Mouse (Mus musculus) olfactory bulb, adult 2 months (tissue): Measurements from ENCODE around the gene Gm49380. TPM values are rescaled to one million over a fixed set of nuclear protein-coding genes. Genes with fewer than 3 reads are reported as not detected.

Experiments used
- H3K27ac ChIP-seq: fragments of 200-500 bp; 2 replicates; pipeline ENCODE4 v1.5.1; 2012; ENCODE audit warnings: low read depth, low read length; ENCODE audit not compliant: insufficient read depth
- H3K4me1 ChIP-seq: fragments of 200-500 bp; 2 replicates; pipeline ENCODE4 v1.6.1; 2012; ENCODE audit warnings: low read length; ENCODE audit not compliant: control insufficient read depth, insufficient read depth
- H3K4me3 ChIP-seq: fragments of 200-500 bp; 2 replicates; pipeline ENCODE4 v1.5.1; 2012; ENCODE audit warnings: mild to moderate bottlenecking, low read depth, low read length, moderate library complexity; ENCODE audit not compliant: insufficient read depth
- CTCF ChIP-seq: fragments of 200-500 bp; IDR thresholded peaks from 2 replicates; pipeline ENCODE4 v1.5.1; 2012; ENCODE audit warnings: low read depth, mild to moderate bottlenecking, low read length, moderate library complexity; ENCODE audit not compliant: insufficient read depth
- POLR2A ChIP-seq: fragments of 200-500 bp; IDR thresholded peaks from 2 replicates; pipeline ENCODE4 v1.6.1; 2012; ENCODE audit warnings: mild to moderate bottlenecking, low read depth, low read length, moderate library complexity; ENCODE audit not compliant: insufficient read depth
- WGBS: fragments of 180-500 bp; shearing (Covaris S2); methylation state at CpG from one replicate; pipeline ENCODE4 v1.1.7; 2018; 5-methylcytosine and 5-hydroxymethylcytosine counted together
- polyA plus RNA-seq: library from polyadenylated mRNA; stranded (reverse); fragments of >200 nt; gene quantifications from 2 replicates; pipeline ENCODE4 v1.2.4, GENCODE M21; 2012; ENCODE audit warnings: low replicate concordance; ENCODE audit not compliant: missing spikeins, insufficient read depth, insufficient read length

Gm49380 gene
- polyA plus RNA-seq, 1 experiment, result not detected

DNA sequence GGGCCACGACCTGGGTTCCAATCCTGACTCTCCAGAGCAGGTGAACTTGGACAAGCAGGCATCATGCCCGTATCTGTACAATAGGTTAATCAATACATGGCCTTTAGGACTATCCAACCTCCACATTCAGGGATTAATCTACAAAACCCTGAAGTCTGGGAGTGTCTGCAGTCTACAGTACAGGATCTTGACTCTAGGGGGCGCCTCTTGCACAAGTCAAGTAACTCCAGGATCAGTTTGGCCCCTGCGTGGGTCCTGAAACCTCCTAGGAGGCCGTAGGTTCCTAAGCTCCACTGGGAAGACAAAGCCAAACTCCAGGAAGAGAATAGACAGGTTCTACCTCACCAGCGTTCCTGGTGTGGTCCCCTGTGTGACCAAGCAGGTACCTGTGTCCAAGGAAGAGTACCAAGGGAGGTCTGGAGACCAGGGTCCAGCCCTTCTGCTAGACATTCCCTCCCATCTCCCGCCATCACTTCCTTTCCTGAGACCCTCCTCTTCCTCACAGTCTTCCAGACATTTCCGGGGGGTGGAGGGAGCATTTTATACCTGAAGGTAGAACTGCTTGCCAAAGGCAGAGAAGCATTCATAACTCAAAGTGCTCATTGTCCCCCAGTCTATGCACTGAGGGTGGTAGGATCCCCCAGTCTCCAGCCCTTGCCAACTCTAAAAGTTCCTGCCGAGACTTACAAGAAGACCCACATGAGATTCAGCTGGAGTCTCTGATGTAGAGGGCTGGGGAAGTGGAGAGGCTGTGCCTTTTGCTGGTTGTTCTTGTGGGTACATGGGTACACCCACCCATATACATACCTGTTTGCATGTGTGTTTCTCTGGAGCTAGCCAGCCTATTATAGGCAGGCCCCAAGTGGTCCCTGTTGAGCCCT is 38.7 kb downstream of the Gm49380 start:
- H3K27ac ChIP-seq, result no peak overlapping the region
- no peak overlapping the region for H3K4me3 ChIP-seq
- TF ChIP-seq POLR2A (no peak), CTCF (0 out of 2 replicates have a peak, but pooled peaks have one; percentile 26)
- 70% methylated on average over 9 of the region's 9 CpGs for WGBS
- H3K4me1 ChIP-seq, result peaks cover 51% of the 10 kb centered on the region

DNA sequence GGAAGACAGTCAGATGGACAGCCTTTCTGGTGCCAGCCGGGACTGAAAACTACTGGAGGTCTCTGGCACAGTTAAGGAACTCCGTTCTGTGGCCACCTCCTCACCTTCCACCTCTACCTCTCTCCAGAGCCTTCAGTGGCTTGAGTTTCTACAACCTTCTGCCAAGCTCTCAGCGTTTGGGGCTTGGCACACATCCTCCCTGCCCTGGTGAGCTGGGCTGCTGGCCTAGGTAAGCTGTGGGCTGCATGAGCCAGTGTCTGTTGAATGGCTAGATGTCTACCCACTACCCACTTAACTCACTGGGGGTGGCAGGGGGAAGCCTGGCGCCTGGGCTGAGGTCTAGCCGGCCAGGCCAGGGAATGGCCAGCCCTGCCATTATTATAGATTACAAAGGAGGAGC is 40.2 kb downstream of the Gm49380 start:
- Histone ChIP-seq H3K27ac (peak overlapping the region; percentile 67; the same call in 1 of the 2 replicates), H3K4me1 (peaks cover 38% of the 10 kb centered on the region), H3K4me3 (no peak overlapping the region)
- TF ChIP-seq POLR2A (no peak), CTCF (no peak)
- WGBS, result 58% methylated on average over 5 of the region's 5 CpGs

DNA sequence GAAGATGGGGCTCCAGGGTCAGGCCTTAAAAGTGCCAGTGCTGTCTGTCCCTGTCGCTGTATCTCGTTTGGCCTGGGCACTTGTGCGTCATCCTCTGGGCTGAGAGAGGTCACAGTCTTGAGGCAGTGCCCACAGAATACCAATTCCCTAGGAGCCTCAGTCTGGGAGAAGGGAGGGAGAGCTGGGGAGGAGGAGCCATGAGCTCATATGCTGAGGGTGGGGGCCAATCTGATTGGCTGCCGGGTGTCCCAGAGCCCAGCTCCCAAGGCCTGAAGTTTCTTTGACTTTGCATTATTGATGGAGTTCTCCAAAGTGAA is 40.7 kb downstream of the Gm49380 start:
- TF ChIP-seq POLR2A, result no peak
- Histone ChIP-seq H3K4me1 (peaks cover 38% of the 10 kb centered on the region), H3K27ac (peak overlapping the region; percentile 81), H3K4me3 (no peak overlapping the region)
- WGBS, result 42% methylated on average over 4 of the region's 4 CpGs

DNA sequence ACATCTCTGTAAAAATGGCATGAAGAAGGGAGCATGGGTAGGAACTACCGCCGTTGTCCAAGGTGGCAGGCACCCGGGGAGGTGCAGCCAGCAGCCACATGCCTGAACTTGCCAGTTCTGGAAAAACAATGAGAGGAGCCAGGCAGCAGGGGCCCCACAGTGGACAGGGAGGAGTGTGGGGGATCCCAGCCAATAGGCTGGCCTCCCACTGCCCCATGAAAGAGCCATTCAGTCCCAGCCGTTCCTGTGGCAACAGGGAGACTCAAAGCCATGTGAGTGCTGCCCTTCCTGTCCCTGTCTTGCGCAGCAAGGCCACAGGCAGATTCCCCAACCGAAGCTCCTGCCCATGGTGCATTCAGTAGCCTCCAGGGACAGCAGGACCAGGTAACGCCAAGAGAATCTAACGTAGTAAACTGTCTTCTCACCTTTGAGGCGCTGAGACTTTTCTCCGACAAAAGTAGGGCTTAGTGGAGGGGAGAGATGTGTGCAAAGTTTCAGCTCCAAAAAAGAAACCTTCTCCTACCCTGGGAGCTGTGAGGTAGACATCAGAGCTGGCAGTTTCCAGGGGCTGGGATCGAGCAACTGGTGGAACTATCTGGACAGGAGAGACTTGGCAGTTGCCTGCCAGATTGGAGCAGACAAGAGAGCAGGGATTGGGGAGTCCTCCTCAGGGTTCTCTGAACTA is 41.2 kb downstream of the Gm49380 start:
- peak overlapping the region; percentile 81 for H3K27ac ChIP-seq
- no peak overlapping the region for H3K4me3 ChIP-seq
- TF ChIP-seq POLR2A (no peak), CTCF (no peak)
- peaks cover 35% of the 10 kb centered on the region for H3K4me1 ChIP-seq
- 57% methylated on average over 11 of the region's 11 CpGs for WGBS

DNA sequence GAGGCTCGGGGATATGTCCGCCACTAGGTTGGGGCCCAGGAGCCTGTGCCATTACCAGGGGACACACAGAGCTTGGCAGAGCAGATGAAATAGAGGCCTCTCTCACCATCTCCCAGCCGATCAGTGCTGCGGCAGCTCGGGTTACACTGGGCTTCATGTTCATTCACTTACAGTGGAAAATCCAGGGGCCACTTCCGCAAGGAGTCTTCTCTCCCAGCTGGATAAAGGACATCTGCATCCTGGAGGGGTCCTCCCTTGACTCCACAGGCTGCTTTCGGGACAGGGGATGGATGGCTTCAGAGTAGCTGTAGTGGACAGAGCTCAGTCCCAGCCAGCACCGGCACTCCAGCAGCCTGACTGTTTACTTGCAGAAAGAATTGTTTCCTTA is 42.5 kb downstream of the Gm49380 start:
- Histone ChIP-seq H3K4me3 (no peak overlapping the region), H3K4me1 (peaks cover 28% of the 10 kb centered on the region), H3K27ac (no peak overlapping the region)
- TF ChIP-seq POLR2A, result no peak
- no peak for TF ChIP-seq CTCF
- 78% methylated on average over 8 of the region's 8 CpGs for WGBS

GRCm38 (mm10) chr9:44070113-44070843 is 43.0 kb downstream of the Gm49380 start:
- Histone ChIP-seq H3K4me1 (peaks cover 28% of the 10 kb centered on the region), H3K4me3 (no peak overlapping the region), H3K27ac (no peak overlapping the region)
- TF ChIP-seq POLR2A, result no peak
- TF ChIP-seq CTCF, result no peak
- WGBS, result 90% methylated on average over 14 of the region's 14 CpGs

- 56% methylated on average over 7 of the region's 7 CpGs for WGBS
- no peak overlapping the region for H3K4me3 ChIP-seq
- H3K27ac ChIP-seq, result no peak overlapping the region
- TF ChIP-seq POLR2A (no peak), CTCF (no peak)
- peaks cover 28% of the 10 kb centered on the region for H3K4me1 ChIP-seq
These were observed 44.0 kb downstream of the Gm49380 start for GRCm38 (mm10) chr9:44069252-44069651.

GRCm38 (mm10) chr9:44067960-44068330 is 45.4 kb downstream of the Gm49380 start:
- TF ChIP-seq CTCF (no peak), POLR2A (no peak)
- Histone ChIP-seq H3K27ac (no peak overlapping the region), H3K4me1 (peaks cover 24% of the 10 kb centered on the region), H3K4me3 (no peak overlapping the region)
- WGBS, result 88% methylated on average over 6 of the region's 6 CpGs

GRCm38 (mm10) chr9:44067241-44067959 is 45.9 kb downstream of the Gm49380 start:
- H3K27ac ChIP-seq, result peak overlapping the region; percentile 79
- TF ChIP-seq POLR2A (peak; percentile 2; the same call in 1 of the 2 replicates), CTCF (no peak)
- WGBS, result 2% methylated on average over 15 of the region's 15 CpGs
- H3K4me1 ChIP-seq, result peaks cover 19% of the 10 kb centered on the region
- H3K4me3 ChIP-seq, result peak overlapping the region; percentile 65
